Mouse (Mus musculus) heart, embryonic 16.5 days (tissue): ENCODE data around the gene Tor2a. TPM values are rescaled to one million over a fixed set of nuclear protein-coding genes. Genes with fewer than 3 reads are reported as not detected.

ENCODE experiments used
- ATAC-seq: fragments of 200-750 bp; cut with Nextera tagmentation; replicated peaks from 2 replicates; pipeline ENCODE4 v1.8.0; 2017; ENCODE audit warnings: moderate number of reproducible peaks; ENCODE audit not compliant: insufficient read depth, low FRiP score; ENCODE audit errors: extremely low read depth
- H3K27ac ChIP-seq: fragments of 300-500 bp; sonication (generic); 2 replicates; pipeline ENCODE4 v1.5.1; 2014; ENCODE audit warnings: mild to moderate bottlenecking, low read length, control low read depth, moderate library complexity
- H3K27me3 ChIP-seq: fragments of 300-500 bp; sonication (generic); 2 replicates; pipeline ENCODE4 v1.6.1; 2014; ENCODE audit warnings: low read length, mixed read lengths; ENCODE audit not compliant: control insufficient read depth, insufficient read depth
- H3K36me3 ChIP-seq: fragments of 300-500 bp; sonication (generic); 2 replicates; pipeline ENCODE4 v1.6.1; 2014; ENCODE audit not compliant: control insufficient read depth, insufficient read depth
- H3K4me1 ChIP-seq: fragments of 300-500 bp; sonication (generic); 2 replicates; pipeline ENCODE4 v1.6.1; 2014; ENCODE audit warnings: low read length, mixed read lengths; ENCODE audit not compliant: control insufficient read depth, insufficient read depth
- H3K4me2 ChIP-seq: fragments of 300-500 bp; sonication (generic); 2 replicates; pipeline ENCODE4 v1.6.1; 2014; ENCODE audit warnings: low read depth, mild to moderate bottlenecking, control low read depth, low read length
- H3K4me3 ChIP-seq: fragments of 300-500 bp; sonication (generic); 2 replicates; pipeline ENCODE4 v1.5.1; 2014; ENCODE audit warnings: mild to moderate bottlenecking, control low read depth, low read length
- H3K9ac ChIP-seq: fragments of 300-500 bp; sonication (generic); 2 replicates; pipeline ENCODE4 v1.6.1; 2014; ENCODE audit warnings: low read length, control low read depth
- H3K9me3 ChIP-seq: fragments of 300-500 bp; sonication (generic); replicated peaks from 2 replicates; pipeline ENCODE4 v1.6.1; 2016; ENCODE audit warnings: low read length; ENCODE audit not compliant: control insufficient read depth
- WGBS: fragments of 180-500 bp; shearing (Covaris S2); extraction: QIAGEN DNeasy Blood & Tissue Kit; methylation state at CpG from one replicate; pipeline ENCODE4 v1.1.7; 2014; 5-methylcytosine and 5-hydroxymethylcytosine counted together
- polyA plus RNA-seq: library from polyadenylated mRNA; unstranded; fragments of >200 nt; fragmentation: Nextera tagmentation; extraction: Ambion mirVana; gene quantifications from 2 replicates; pipeline ENCODE4 v1.2.1, GENCODE M21; 2015

The Tor2a gene
- polyA plus RNA-seq, 1 experiment from 2014 or later: 38.9 TPM

DNA sequence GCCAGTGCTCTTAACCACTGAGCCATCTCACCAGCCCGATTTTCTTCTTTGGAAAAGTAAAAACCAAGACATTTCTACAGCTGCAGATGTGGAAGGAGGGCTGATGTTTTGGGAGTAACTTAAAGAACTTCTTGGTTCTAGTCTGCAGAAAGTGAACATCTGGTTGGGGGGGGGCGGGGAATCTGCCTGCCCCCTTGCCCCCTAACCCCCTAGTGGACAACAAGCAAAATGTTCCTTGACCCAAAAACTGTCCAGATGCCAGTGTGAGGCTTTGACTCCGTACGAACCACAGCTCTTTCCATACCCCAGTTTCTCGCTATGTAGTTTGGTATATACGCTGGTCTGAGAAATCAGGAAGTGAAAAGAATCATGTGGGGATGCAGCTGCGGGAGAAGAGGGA lies 6.8 kb upstream of the Tor2a start:
- H3K36me3 ChIP-seq: peaks cover 19% of the 10 kb centered on the region; the same call in 1 of the 2 replicates

GRCm38 (mm10) chr2:32750887-32751664 lies 6.0 kb upstream of the Tor2a start:
- no peaks in the 10 kb centered on the region for H3K27me3 ChIP-seq
- peak overlapping the region; percentile 85 for H3K4me2 ChIP-seq
- H3K4me1 ChIP-seq: peaks cover 2% of the 10 kb centered on the region; the same call in 1 of the 2 replicates
- H3K9ac ChIP-seq: peak overlapping the region; percentile 67
- peak overlapping the region; percentile 48; the same call in 1 of the 2 replicates for H3K27ac ChIP-seq
- H3K9me3 ChIP-seq: no peaks in the 10 kb centered on the region
- peaks cover 19% of the 10 kb centered on the region; the same call in 1 of the 2 replicates for H3K36me3 ChIP-seq
- peak overlapping the region; percentile 57 for H3K4me3 ChIP-seq
- WGBS: 25% methylated on average over 31 of the region's 31 CpGs
- peak; percentile 89 for ATAC-seq

More for the DNA sequence above, 6.8 kb upstream of the Tor2a start:
- ATAC-seq: no peak
- no peaks in the 10 kb centered on the region for H3K27me3 ChIP-seq
- no peak overlapping the region for H3K27ac ChIP-seq
- H3K9me3 ChIP-seq: no peaks in the 10 kb centered on the region
- H3K9ac ChIP-seq: no peak overlapping the region
- no peak overlapping the region for H3K4me3 ChIP-seq
- peaks cover 2% of the 10 kb centered on the region; the same call in 1 of the 2 replicates for H3K4me1 ChIP-seq
- H3K4me2 ChIP-seq: no peak overlapping the region
- 71% methylated on average over 7 of the region's 7 CpGs for WGBS

- peaks cover 18% of the 10 kb centered on the region; the same call in 1 of the 2 replicates for H3K36me3 ChIP-seq
- peak overlapping the region; percentile 57 for H3K4me3 ChIP-seq
- peaks cover 2% of the 10 kb centered on the region; the same call in 1 of the 2 replicates for H3K4me1 ChIP-seq
- ATAC-seq: peak; percentile 19; the same call in 1 of the 2 replicates
- no peaks in the 10 kb centered on the region for H3K9me3 ChIP-seq
- peak overlapping the region; percentile 85 for H3K4me2 ChIP-seq
- no peaks in the 10 kb centered on the region for H3K27me3 ChIP-seq
- H3K9ac ChIP-seq: peak overlapping the region; percentile 67
- WGBS: 33% methylated on average over 10 of the region's 10 CpGs
- 0 out of 2 replicates have a peak overlapping the region, but pooled peaks have one; percentile 23 for H3K27ac ChIP-seq
Observed at GRCm38 (mm10) chr2:32751665-32752033, 5.4 kb upstream of the Tor2a start.

DNA sequence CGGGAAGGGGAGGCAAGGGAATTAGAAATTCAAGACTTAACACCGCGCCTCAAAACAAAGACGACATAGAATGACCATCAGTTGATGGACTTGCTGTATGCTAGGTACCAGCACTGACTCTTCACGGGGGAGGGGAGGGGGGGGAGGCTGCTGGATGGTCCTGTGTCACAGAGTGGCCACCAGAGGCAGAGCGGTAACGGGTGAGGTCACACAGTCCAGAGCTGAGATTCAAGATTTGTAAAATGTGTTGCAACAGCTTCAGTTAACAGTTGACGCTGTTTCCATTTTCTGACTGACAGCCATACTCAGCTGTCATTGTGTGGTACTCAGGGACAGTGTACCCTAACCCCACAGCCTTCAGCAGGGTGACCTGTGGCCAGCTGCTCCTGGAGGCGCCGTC lies 4.9 kb upstream of the Tor2a start:
- no peak overlapping the region for H3K9ac ChIP-seq
- peak overlapping the region; percentile 57 for H3K4me3 ChIP-seq
- H3K27ac ChIP-seq: no peak overlapping the region
- no peak for ATAC-seq
- H3K9me3 ChIP-seq: no peaks in the 10 kb centered on the region
- H3K36me3 ChIP-seq: peaks cover 15% of the 10 kb centered on the region; the same call in 1 of the 2 replicates
- peak overlapping the region; percentile 85; the same call in 1 of the 2 replicates for H3K4me2 ChIP-seq
- H3K27me3 ChIP-seq: no peaks in the 10 kb centered on the region
- WGBS: 68% methylated on average over 10 of the region's 10 CpGs
- peaks cover 2% of the 10 kb centered on the region; the same call in 1 of the 2 replicates for H3K4me1 ChIP-seq

GRCm38 (mm10) chr2:32756674-32757055 lies 369 bp upstream of the Tor2a start:
- H3K9me3 ChIP-seq: no peaks in the 10 kb centered on the region
- WGBS: 24% methylated on average over 5 of the region's 6 CpGs
- H3K4me1 ChIP-seq: peaks cover 5% of the 10 kb centered on the region; the same call in 1 of the 2 replicates
- H3K27ac ChIP-seq: no peak overlapping the region
- peaks cover 14% of the 10 kb centered on the region; the same call in 1 of the 2 replicates for H3K36me3 ChIP-seq
- H3K9ac ChIP-seq: no peak overlapping the region
- no peak overlapping the region for H3K4me2 ChIP-seq
- H3K27me3 ChIP-seq: no peaks in the 10 kb centered on the region
- no peak overlapping the region for H3K4me3 ChIP-seq
- ATAC-seq: no peak

- no peak overlapping the region for H3K9ac ChIP-seq
- peaks cover 3% of the 10 kb centered on the region; the same call in 1 of the 2 replicates for H3K4me1 ChIP-seq
- H3K27ac ChIP-seq: no peak overlapping the region
- ATAC-seq: no peak
- no peak overlapping the region for H3K4me3 ChIP-seq
- H3K9me3 ChIP-seq: no peaks in the 10 kb centered on the region
- H3K36me3 ChIP-seq: peaks cover 12% of the 10 kb centered on the region; the same call in 1 of the 2 replicates
- 58% methylated on average over 8 of the region's 8 CpGs for WGBS
- no peak overlapping the region for H3K4me2 ChIP-seq
- no peaks in the 10 kb centered on the region for H3K27me3 ChIP-seq
Observed at GRCm38 (mm10) chr2:32758503-32758902, 1.5 kb downstream of the Tor2a start.

DNA sequence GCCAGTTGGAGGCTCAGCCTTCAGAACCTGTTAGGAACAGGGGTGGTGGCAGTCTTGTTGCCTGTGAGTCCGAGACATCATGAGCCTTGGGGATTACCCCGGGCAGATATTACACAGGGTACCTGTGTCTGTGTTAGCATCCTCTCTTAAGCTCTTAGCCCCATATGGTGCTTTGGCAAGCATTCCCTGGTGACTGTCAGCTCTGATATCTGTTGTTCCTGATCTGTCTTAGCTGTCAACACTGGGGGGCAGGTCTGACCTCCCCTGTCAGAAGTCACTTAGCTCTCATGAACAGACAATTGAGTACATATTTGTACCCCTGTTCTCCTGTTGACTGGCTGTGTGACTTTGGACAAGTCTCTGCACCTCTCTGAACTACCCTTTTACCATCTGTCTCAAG lies 2.0 kb downstream of the Tor2a start:
- Histone ChIP-seq H3K4me1 (peaks cover 3% of the 10 kb centered on the region; the same call in 1 of the 2 replicates), H3K4me2 (no peak overlapping the region), H3K27ac (no peak overlapping the region), H3K9me3 (no peaks in the 10 kb centered on the region), H3K9ac (no peak overlapping the region), H3K36me3 (peaks cover 11% of the 10 kb centered on the region; the same call in 1 of the 2 replicates), H3K27me3 (no peaks in the 10 kb centered on the region), H3K4me3 (no peak overlapping the region)
- ATAC-seq: no peak
- 81% methylated on average over 2 of the region's 2 CpGs for WGBS

DNA sequence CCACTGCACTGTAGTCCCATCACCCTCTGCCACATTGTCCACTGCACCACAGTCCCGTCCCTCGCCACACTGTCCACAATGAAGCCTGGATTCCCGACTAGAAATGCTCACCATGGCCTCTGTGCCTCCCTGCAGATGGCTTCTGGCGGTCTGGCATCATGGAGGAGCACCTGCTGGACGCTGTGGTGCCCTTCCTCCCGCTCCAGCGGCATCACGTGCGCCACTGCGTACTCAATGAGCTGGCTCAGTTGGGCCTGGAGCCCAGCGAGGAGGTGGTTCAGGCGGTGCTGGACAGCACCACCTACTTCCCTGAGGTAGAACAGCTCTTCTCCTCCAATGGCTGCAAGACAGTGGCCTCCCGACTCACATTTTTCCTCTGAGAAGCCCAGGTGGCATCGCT lies 4.3 kb downstream of the Tor2a start:
- Histone ChIP-seq H3K4me2 (no peak overlapping the region), H3K9me3 (no peaks in the 10 kb centered on the region), H3K9ac (no peak overlapping the region), H3K27ac (no peak overlapping the region), H3K36me3 (0 out of 2 replicates have a peak, but pooled peaks cover 3% of the 10 kb centered on the region), H3K4me3 (no peak overlapping the region), H3K4me1 (peaks cover 3% of the 10 kb centered on the region; the same call in 1 of the 2 replicates), H3K27me3 (no peaks in the 10 kb centered on the region)
- WGBS: 88% methylated on average over 14 of the region's 14 CpGs
- no peak for ATAC-seq

DNA sequence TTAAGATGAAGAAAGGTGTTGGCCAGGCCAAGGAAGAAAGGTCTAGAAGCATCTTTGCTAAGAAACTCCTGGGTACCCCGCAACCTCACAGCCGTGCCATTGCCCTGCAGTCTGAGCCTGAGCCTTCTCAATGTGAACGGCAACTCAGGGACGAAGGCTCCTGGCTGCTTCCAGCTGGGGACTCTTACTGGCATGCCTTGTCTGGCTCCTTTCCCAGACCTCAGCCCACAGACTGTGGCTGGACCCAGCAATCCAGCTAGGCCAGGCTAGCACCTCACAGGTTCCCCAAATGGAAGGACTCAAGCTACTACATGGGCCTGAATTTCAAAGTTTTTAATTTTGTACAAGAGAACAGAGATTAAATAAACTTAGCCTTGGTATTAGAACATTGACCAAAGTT lies 4.8 kb downstream of the Tor2a start:
- WGBS: 65% methylated on average over 4 of the region's 4 CpGs
- no peak overlapping the region for H3K4me2 ChIP-seq
- no peak overlapping the region for H3K4me3 ChIP-seq
- 0 out of 2 replicates have a peak, but pooled peaks cover 3% of the 10 kb centered on the region for H3K36me3 ChIP-seq
- H3K4me1 ChIP-seq: peaks cover 3% of the 10 kb centered on the region; the same call in 1 of the 2 replicates
- H3K9ac ChIP-seq: no peak overlapping the region
- H3K9me3 ChIP-seq: no peaks in the 10 kb centered on the region
- ATAC-seq: no peak
- H3K27me3 ChIP-seq: no peaks in the 10 kb centered on the region
- no peak overlapping the region for H3K27ac ChIP-seq
